ENCODE assay signal across 11 mouse cellular contexts in the genomic region with DNA sequence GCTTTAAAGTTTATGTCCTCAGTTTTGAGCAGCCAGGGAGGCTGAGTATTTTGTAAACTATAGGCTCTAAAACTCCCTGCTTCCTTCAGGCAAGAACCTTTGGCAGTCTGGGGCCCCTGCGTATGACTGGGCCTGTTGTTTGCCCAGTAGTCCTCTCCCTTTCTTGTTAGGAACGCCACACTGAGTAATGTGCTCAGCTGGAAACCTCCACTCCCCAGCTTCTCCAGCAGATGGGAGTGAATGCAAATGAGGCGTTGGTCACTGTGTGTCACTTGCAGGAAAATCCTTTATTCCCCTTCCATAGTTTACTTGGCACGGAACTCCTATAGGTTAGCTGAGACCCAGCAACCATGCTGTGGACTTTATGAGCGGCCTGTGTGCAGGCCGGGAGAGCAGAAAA. TPM values are rescaled to one million over a fixed set of nuclear protein-coding genes. Genes with fewer than 3 reads are reported as not detected.
DNase-seq lines count a peak whose midpoint lies in the region; ATAC-seq and TF ChIP-seq lines count a peak whose summit lies in the region.
"Had no signal": no experiment of that assay in that cellular context is flagged by ENCODE, and none has a peak within 500 bp of the region (broad histone marks: within the 10 kb centered on the region; RNA-seq: fewer than 3 reads in every experiment).

No protein-coding gene starts in this region.

- no peaks in the 10 kb centered on the region for H3K9me3 ChIP-seq in megakaryocyte, embryonic 14.5 days
- H3K9me3 ChIP-seq in midbrain, embryonic 14.5 days (ENCODE audit: control insufficient read depth, low read length), result no peaks in the 10 kb centered on the region
- H3K9me3 ChIP-seq: kidney, embryonic 15.5 days had no signal

- no peak overlapping the region; the same call in 1 of the 2 replicates for H3K9ac ChIP-seq in midbrain, embryonic 14.5 days (replicated peaks; ENCODE audit: low read length)
- H3K9ac ChIP-seq: kidney, embryonic 15.5 days had no signal

- H3K4me1 ChIP-seq in megakaryocyte, embryonic 14.5 days, result peaks cover 76% of the 10 kb centered on the region
- peaks cover 41% of the 10 kb centered on the region for H3K4me1 ChIP-seq in midbrain, embryonic 14.5 days (ENCODE audit: control insufficient read depth, insufficient read depth, low read length)
- H3K4me1 ChIP-seq in thymus, adult 2 months (replicated peaks; ENCODE audit: control insufficient read depth, insufficient read depth, low read length), result peaks cover 6% of the 10 kb centered on the region

- H3K27me3 ChIP-seq in megakaryocyte, embryonic 14.5 days (replicated peaks), result no peaks in the 10 kb centered on the region
- H3K27me3 ChIP-seq in midbrain, embryonic 14.5 days (ENCODE audit: control insufficient read depth, insufficient read depth, low read length), result no peaks in the 10 kb centered on the region
- H3K27me3 ChIP-seq in thymus, adult 2 months (ENCODE audit: control insufficient read depth, insufficient read depth, low read length), result no peaks in the 10 kb centered on the region
- H3K27me3 ChIP-seq: kidney, embryonic 15.5 days had no signal

- peak overlapping the region; percentile 16 for H3K27ac ChIP-seq in midbrain, embryonic 14.5 days (replicated peaks; ENCODE audit: low read depth, low read length)
- no peak overlapping the region for H3K27ac ChIP-seq in thymus, adult 2 months (ENCODE audit: control insufficient read depth, insufficient read depth, low read length)
- H3K27ac ChIP-seq: kidney, embryonic 15.5 days had no signal

- H3K36me3 ChIP-seq in megakaryocyte, embryonic 14.5 days (replicated peaks; ENCODE audit: low read length), result peaks cover 61% of the 10 kb centered on the region
- no peaks in the 10 kb centered on the region for H3K36me3 ChIP-seq in midbrain, embryonic 14.5 days (ENCODE audit: control insufficient read depth, insufficient read depth, low read length)
- no peaks in the 10 kb centered on the region for H3K36me3 ChIP-seq in thymus, adult 2 months (ENCODE audit: control insufficient read depth, insufficient read depth, low read length)
- H3K36me3 ChIP-seq: kidney, embryonic 15.5 days had no signal

- no peak for ATAC-seq in megakaryocyte, adult 5-6 weeks (ENCODE audit: poor library complexity, severe bottlenecking)
- no peak for ATAC-seq in midbrain, embryonic 14.5 days (ENCODE audit: low FRiP score, low TSS enrichment)

- TF ChIP-seq CTCF in thymus, adult 2 months (IDR thresholded peaks at IDR 0.05; ENCODE audit: borderline replicate concordance, control insufficient read depth, extremely low read depth, insufficient read depth, low read length, poor library complexity), result no peak

- peak; percentile 39 for DNase-seq in cerebellum, adult 9-11 months
- DNase-seq in cerebellum, adult 11-12 months, result no peak
- DNase-seq in midbrain, embryonic 14.5 days, result peak; percentile 59
- DNase-seq in c-Kit-positive CD71-positive TER-119-positive erythroid progenitor cells, embryonic 14.5 days (ENCODE audit: low spot score), result no peak
- no peak for DNase-seq in T-cell, adult 2 months (ENCODE audit: low spot score)
- no peak for DNase-seq in thymus, adult 2 months
- DNase-seq: heart, adult 18-20 months; thymus, postnatal 25 days had no signal

- H3K4me3 ChIP-seq in megakaryocyte, embryonic 14.5 days (replicated peaks), result peak overlapping the region; percentile 50
- H3K4me3 ChIP-seq in midbrain, embryonic 14.5 days (replicated peaks; ENCODE audit: low read depth, low read length), result no peak overlapping the region
- H3K4me3 ChIP-seq in thymus, adult 2 months (ENCODE audit: control insufficient read depth, insufficient read depth, low read length), result no peak overlapping the region
- H3K4me3 ChIP-seq: kidney, embryonic 15.5 days had no signal

- H3K4me2 ChIP-seq in midbrain, embryonic 14.5 days (ENCODE audit: low read length), result peak overlapping the region; percentile 29
- H3K4me2 ChIP-seq: kidney, embryonic 15.5 days had no signal

- WGBS in midbrain, embryonic 14.5 days, result 10% methylated on average over 6 of the region's 6 CpGs
- WGBS in thymus, adult 2 months, result 93% methylated on average over 6 of the region's 6 CpGs

- no peak for TF ChIP-seq POLR2A in thymus, adult 2 months (IDR thresholded peaks at IDR 0.05; ENCODE audit: control insufficient read depth, extremely low read depth, insufficient read depth, low read length, poor library complexity)

RNA-seq across cellular contexts. Expression of a gene that starts 4.9 kb away (rescaled TPM):
- 39.1 and 107 TPM in 2 replicates for polyA plus RNA-seq in megakaryocyte, embryonic 14.5 days (2012; ENCODE audit: insufficient read depth, low replicate concordance)
- total RNA-seq in megakaryocyte, adult 5-6 weeks (2015), result 51.1 and 58.8 TPM in 2 replicates
- 34.1 and 35.9 TPM in 2 replicates for total RNA-seq in megakaryocyte, adult 5-6 weeks (2017)
- 42.0 and 54.7 TPM in 2 replicates for polyA plus RNA-seq in midbrain, embryonic 14.5 days (2014; fragmentation: Nextera tagmentation; extraction: Ambion mirVana)
- polyA plus RNA-seq in thymus, adult 2 months (2012; rRNA removed), result 27.8 and 63.5 TPM in 2 replicates

Comparison
In these comparisons a context has a peak if more than half of its experiments do, and no peak if none do; other contexts are left out.
1. DNase-seq: peak in cerebellum, adult 9-11 months (single experiment) and midbrain, embryonic 14.5 days (single experiment); none in cerebellum, adult 11-12 months (single experiment), c-Kit-positive CD71-positive TER-119-positive erythroid progenitor cells, embryonic 14.5 days (single experiment), T-cell, adult 2 months (single experiment) and thymus, adult 2 months (single experiment).